Mouse (Mus musculus) retina, embryonic 14.5 days (tissue): Measurements from ENCODE around the gene Bsdc1.

Experiments
- DNase-seq: peaks from one replicate; pipeline ENCODE4 v3.0.0-alpha.2; 2015; ENCODE audit warnings: low spot score

Bsdc1 gene

GRCm38 (mm10) chr4:129481090-129481489 lies 19.7 kb downstream of the Bsdc1 start:
- no peak for DNase-seq

DNA sequence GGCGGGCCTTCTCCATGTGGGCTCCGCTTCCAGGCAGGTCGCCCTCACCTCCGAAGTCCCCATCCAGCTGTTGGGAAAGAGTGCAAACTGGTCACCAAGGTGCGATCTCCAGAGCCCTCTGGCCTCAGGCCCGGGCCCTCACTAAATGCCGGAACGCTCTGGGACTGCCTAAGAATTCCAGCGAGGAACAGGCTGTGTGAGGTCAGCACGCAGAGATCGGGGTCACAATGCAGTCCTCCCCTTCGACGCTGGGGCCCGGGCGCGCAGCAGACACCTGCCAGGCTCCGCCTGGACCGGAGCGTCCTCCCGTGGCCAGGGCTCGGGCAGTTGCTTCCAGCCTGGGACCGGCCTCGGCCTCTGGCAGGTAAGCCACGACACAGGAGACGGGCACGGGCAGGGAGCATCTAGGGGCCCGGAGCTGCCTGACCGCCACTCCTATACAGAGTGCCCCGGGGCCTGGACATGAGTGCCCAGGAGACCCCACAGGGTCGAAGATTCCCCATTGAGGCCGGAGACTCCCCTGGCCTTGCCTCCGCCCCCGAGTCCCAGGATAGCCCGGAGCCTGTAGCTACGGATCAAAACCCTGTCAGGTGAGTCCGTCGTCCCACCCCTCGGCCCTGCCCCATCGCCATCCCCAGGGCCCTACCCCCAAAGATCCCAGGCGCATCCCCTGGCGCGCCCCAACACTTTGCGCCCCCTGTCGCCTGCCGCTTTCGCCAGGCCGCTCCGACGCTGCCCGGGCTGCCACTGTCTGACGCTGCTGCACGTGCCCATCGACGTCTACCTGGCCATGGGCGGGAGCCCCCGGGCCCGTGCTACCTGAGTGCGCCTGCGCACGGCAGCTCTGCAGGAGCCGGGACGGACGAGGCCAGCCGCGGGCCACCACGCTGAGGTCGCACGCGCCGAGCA lies 29.8 kb downstream of the Bsdc1 start, which contains the start of the genes Tssk3 and Fam229a:
Tssk3 (minus strand) TSS at position 51 of the 909 bp plus-strand sequence.
Fam229a (plus strand) TSS at position 219 of the 909 bp plus-strand sequence.
- DNase-seq: peak; percentile 53

DNA sequence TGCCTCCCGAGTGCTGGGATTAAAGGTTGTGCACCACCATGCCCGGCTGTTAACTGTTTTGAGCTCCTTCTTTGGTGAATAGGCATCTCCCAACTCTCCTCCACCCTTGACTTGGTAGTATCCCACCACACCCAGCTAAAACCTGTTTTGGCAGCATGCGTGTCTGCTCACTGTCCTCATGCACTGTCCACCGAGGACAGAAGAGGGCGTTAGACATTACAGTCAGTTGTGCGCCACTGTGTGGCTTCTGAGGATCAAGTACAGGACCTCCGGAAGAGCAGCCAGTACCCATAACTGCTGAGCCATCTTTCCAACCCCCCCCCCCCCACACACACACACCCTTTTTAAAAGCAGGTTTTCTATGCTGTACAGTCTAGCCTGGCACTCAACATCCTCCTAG lies 33.3 kb downstream of the Bsdc1 start:
- DNase-seq: no peak

DNA sequence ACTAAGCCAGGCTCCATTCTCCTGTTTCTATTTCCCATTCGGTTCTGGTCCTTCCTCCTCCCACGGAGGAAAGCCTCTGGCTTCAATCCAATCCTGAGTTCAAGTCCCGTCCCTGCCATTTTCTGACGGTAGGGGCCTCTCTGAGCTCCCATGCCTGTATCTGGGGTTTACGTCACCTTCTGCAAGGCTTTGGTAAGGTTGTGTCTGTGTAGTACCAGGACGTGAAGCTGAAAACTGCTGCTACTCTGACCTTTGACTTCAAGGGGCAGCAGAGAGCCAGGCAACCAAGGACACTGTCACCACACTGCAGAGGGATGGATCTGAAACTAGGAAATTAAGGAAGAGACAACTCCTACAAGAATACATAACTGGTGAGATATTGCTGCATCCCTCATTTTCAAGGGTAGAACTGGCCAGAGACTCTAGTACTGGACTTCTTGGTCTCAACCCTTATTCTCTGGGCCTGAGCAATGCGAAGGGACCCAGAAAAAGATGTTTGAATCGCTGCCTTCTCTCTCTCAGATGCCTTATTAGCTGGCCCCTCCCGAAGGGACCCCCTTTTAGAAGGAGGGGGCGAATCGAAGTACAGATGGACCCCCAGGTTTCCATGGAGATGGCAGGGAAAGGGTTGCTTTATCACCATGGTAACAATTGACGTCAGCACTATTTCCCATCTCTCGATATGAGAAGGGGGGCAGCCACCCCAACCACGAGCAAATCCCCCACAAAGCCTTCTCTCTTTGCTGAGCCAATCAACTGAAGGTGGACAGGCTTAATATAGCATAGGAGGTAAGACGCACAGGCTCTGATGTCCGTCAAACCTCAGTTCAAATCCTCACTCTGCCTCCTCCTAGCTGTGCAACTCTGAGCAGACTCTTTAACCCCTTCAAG lies 34.5 kb downstream of the Bsdc1 start:
- DNase-seq: peak; percentile 36

- DNase-seq: no peak
These were observed 35.2 kb downstream of the Bsdc1 start for GRCm38 (mm10) chr4:129496631-129497030.

DNA sequence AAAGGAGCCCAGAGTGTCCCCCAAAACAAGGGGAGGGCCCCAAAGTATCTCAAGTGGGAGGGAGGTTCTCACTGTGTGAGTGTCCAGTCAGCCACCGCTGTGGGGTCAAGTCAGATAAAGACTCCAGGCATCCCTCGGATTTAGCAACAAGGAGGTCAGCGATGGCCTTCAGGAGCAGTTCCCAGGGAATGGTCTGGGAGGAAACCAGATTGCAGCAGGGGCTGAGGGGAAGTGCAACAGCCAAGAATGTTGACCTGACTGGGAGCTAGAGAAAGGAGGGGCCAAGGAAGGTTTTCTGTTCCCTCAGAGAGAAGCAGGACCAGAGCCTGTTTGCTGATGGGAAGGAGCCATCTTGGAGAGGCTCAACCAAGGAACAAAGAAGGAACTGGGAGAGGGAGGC lies 37.6 kb downstream of the Bsdc1 start:
- DNase-seq: no peak

GRCm38 (mm10) chr4:129500017-129500416 lies 38.6 kb downstream of the Bsdc1 start:
- no peak for DNase-seq

GRCm38 (mm10) chr4:129500607-129501566 lies 39.5 kb downstream of the Bsdc1 start:
- DNase-seq: peak; percentile 90

- DNase-seq: no peak
These were observed 41.0 kb downstream of the Bsdc1 start for GRCm38 (mm10) chr4:129502327-129502888.

DNA sequence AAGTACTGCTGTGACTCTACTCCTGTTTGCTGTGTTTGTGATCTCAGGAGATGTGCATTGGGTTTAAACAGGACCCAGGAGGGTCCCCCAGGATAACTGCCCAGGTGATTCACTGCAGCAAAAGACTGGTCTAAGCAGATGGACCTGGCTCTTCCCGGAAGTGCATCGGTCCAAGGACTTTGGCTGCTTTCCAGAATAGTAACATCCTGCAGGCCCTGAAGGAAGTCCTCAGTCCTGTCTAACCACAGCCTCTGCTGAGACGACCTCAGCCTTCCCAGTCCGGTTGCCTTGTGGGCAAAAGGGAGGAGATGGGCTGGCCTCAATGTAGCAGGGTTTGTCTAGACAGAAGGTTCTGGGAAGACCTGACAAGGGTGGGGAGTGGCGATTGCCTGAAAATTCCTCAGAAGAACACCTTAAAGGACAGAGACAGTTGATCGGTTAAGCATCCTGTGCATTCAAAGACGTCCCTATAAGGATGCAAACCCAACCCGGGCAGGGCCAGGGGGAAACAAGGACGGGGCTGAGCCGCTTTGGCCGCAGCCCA lies 41.6 kb downstream of the Bsdc1 start:
- no peak for DNase-seq

GRCm38 (mm10) chr4:129505511-129505910 lies 44.1 kb downstream of the Bsdc1 start:
- no peak for DNase-seq

- no peak for DNase-seq
These were observed 46.3 kb downstream of the Bsdc1 start for GRCm38 (mm10) chr4:129507434-129508236.

- no peak for DNase-seq
These were observed 46.8 kb downstream of the Bsdc1 start for GRCm38 (mm10) chr4:129508237-129508515.

DNA sequence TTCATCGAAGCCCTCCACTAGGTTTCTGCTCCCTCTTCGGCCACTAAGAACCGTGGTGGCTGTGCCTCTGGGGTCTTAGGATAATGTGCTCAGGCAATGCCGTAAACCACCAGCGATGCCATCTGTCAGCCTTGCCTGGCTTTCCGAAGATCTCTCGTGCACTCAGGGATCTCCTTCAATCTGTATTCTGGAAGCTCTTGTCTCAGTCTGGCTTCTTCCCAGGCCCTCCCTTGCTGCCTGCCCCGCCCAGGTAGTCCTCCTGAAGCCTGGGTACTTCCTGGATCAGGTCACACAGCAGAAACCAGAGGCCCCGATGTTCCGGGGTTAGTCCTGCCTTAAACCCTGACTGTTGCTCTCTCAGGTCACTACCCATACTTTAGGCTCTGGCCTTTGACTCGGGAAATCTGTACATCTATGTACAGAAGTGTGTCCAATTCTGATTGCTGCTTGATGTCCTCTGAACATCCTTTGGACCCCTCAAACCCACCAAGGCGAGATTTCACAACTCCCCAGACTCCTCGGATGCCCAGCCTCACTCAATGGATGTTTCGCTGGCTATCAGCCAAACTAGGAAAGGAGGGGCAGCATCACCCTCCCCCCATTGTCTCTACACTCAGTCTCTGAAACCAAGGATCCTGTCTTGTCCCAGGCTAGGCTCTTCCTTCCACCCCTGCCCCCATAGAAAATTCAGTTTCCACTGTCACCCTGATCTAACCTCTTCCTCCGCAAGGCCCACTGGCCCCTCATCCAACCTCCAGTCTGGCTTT lies 47.6 kb downstream of the Bsdc1 start:
- no peak for DNase-seq

DNA sequence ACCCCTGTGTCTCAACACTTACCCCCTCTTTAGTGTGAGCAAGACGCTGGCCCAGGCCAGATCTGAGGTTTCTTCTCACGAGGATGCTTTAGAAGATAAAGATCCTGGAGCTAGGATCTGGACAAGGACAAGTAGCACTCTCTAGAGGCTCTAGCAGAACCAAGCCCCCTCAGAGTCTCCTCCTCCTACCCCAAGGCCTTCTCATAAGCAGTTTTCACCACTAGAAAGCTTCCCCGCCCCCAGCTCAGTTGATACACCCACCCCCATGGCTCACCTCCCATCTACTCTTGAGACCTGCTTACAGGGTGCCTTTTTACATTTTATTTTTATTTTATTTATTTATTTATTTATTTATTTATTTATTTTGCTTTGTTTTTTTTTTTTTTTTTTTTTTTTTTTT lies 48.3 kb downstream of the Bsdc1 start:
- no peak for DNase-seq

DNA sequence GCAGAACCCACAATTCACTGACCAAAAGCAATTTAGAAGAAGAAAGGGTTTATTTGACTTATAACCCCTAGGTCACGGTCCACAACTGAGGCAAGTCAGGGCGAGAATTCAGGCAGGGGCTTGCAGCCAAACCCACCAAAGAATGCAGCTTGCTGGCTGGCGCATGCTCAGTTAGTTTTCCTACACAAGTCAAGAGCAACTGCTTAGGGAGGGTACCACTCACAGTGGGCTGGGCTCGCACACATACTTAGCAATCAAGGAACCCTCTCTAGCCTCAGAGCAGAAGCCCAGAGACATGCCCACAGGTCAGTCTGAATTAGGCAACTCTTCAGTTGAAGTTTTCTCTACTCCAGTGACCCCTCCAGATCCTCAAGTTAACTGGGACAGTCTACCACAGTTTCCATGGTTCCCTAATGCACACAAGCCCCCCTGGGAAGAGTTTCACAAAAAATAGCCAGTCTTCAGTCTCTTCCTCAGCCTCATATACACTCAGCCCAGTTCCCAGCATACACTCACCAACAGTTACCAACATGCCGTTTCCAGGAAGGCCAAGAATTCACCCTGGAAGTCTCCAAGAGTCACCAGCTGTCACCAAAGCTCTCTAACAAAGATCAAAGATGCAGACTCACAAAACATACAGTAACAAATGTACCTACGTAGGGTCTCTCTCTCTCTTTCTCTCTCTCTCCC lies 49.5 kb downstream of the Bsdc1 start:
- DNase-seq: no peak

DNA sequence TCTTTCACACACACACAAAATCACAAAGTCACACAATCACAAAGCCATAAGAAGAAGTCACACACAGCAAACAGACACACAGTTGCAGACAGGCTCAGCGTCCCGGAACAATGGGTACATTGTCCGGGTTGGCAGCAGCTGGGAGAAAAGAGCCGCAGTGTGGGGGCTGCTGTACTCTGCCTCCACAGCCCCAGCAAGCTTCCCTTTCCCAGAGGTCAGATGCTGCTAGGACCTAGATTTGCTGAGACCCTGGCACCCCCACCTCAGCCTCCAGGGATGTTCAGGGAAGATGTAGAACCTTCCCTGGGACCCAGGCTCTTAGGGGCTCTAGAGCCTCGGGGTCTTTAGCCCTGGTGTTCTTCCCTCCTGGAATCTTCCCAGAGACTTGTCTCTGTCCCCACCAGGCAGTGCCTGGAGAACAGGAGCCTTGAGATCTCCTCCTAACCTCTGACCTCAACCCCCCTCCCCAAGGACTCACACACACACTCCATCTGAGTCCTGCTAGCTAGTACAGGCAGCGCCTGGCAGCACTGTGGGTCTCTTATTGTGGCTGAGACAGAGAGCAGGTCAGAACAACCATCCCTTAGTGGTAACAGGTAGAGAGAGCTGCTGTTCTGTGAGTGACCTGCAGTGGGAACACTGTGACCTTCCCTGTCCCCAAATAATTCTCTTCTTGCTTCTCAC lies 50.2 kb downstream of the Bsdc1 start:
- no peak for DNase-seq

GRCm38 (mm10) chr4:129513086-129513767 lies 51.8 kb downstream of the Bsdc1 start, which contains the start of gene Marcksl1:
Marcksl1 (plus strand) TSS chr4:129513581.
- DNase-seq: peak; percentile 94
